Mouse (Mus musculus): ENCODE measurements at regions not wholly inside any gene's neighbourhood (a gene's known extent, or its start where the extent isn't known, plus 50 kb on each side); places are given as distances from the start of the nearest gene placed in this dataset.

DNA sequence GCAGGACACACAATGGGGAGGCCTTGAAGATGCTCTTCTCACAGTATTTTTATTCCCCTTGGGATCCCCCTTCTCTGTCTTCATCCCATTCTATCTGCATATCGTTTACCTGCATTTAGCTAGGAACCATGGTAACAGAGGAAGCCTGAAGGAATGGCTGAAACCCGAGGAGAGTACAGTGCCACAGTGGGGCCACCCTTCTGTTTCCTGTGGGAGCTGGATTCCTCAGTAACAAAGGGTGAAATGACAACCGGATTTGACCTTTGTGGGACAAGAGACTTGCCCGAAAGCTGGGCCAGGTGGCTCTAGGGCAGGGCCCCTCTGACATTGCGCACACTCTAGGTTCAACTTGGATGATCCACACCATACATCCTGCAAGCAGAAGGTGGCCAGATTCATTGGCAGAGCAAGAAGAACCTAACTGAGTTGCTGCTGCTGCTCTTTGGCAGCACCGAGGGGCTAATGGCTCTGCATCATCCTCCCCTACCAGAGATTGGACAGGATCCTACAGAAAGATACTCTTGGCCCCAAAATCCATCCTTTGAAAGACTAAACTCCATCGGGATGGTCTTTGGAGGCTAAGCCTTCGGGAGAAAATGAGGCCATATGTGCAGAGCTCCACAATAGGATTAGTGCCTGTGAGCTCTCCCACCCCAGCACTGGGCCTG lies 310.0 kb downstream of the Sox9 start:
- no peak for DNase-seq (ENCODE audit: low spot score in 2 of 2)

DNA sequence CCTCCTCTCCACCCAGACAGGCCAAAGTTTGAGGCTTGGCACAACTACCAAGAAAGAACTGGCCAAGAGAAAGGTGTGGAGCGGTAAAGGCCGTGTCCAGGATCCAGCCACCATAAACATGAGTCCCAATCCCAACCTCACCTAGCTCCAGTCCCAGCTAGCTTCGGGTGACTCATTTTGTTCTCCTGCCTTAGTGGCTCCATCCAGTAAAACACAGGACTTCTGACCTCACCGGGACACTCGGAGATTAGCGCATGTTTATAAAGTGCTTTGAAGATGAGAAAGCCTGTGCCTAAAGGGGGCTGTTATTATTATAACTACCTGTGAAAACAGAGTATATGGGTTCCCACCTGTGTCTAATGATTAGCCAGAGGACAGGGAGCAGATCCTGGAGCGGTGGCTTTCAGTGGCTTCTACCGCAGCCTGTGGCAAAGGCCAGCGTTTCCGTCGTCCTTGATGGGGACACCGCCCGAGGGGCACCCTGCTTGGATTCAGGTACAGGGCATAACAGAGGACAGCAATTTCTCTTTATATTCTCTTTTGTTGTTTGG lies 311.9 kb downstream of the Sox9 start:
- no peak for DNase-seq (ENCODE audit: low spot score in 2 of 2)

- DNase-seq (ENCODE audit: low spot score in 2 of 2), result no peak
These were observed 313.6 kb downstream of the Sox9 start for GRCm38 (mm10) chr11:113095625-113096024.

GRCm38 (mm10) chr11:113096209-113096608 lies 314.2 kb downstream of the Sox9 start:
- no peak for DNase-seq (ENCODE audit: low spot score in 2 of 2)

GRCm38 (mm10) chr11:113098360-113098759 lies 316.3 kb downstream of the Sox9 start:
- DNase-seq (ENCODE audit: low spot score in 2 of 2), result no peak

DNA sequence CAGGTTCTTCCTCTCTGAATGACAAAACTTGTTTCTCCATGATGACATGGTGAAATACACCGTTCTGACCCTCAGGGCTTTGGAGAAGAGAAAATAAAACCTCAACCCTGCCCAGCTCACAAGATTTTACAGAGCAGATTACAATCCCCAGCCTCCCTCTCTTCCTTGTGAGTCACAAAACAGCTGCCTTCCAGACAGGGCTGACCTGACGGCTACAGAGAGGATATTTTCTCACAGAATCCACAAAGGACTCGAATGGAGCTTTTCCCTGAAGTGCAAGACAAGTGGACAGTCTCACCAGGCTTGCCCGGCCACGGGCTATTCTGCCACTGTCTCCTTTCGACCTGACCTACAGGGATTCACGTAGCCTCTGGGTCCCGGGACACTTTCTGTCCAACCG lies 318.8 kb downstream of the Sox9 start:
- DNase-seq (ENCODE audit: low spot score in 2 of 2), result no peak

GRCm38 (mm10) chr11:113101534-113101933 lies 319.5 kb downstream of the Sox9 start:
- no peak for DNase-seq (ENCODE audit: low spot score in 2 of 2)

- DNase-seq (ENCODE audit: low spot score in 2 of 2), result no peak
These were observed 321.3 kb downstream of the Sox9 start for GRCm38 (mm10) chr11:113103161-113103845.

DNA sequence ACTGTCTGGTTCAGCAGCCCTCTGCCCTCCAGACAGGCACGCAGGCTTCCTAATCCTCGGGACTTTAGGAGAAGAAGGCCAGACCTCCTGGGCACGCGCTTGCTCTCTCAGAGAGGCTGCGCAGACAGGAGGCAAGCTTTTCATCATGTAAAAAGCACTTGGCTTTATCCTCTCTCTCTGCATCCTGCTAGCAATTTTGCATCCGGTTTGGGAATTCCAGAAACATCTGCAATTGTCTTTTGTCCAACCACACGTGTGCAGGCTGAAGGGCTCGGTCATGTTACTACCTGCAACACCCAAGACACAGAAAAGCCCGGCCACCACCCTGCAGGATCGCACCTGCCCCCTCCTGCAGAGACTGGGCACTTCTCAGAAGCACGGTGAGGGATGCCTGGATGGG lies 323.3 kb downstream of the Sox9 start:
- no peak for DNase-seq (ENCODE audit: low spot score in 2 of 2)

GRCm38 (mm10) chr11:113107205-113107844 lies 325.3 kb downstream of the Sox9 start:
- no peak for DNase-seq (ENCODE audit: low spot score in 2 of 2)

GRCm38 (mm10) chr11:113107966-113108699 lies 326.1 kb downstream of the Sox9 start:
- DNase-seq (ENCODE audit: low spot score in 2 of 2), result no peak

GRCm38 (mm10) chr11:113109096-113109495 lies 327.1 kb downstream of the Sox9 start:
- DNase-seq (ENCODE audit: low spot score in 2 of 2), result no peak

DNA sequence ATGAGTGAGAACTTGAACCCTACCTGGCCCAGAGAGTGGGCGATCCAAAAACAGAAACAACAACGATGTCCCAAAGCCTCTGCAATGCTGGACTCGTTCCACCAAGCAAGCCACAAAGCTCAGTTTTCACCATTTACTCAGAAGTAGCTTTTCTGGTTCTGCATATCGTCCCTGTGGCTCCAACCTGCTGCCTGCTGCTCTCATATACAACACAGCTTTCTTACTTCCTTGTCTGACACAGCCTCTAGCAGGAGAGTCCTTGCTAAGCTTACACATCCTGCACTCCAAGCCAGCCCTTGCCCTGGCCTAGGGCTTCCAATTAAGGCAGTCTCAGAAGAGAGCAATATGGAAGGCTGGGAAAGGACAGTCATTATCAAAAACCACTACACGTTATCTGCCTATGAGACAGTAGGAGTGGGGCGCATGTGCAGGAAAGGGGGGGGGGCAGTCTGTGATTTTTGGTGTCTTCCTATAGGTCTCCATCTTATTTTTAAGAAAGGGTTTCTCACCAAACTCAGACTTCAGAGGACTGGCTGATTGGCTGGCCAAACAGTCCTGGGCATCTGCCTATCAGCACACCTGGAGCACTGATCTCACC lies 331.3 kb downstream of the Sox9 start:
- no peak for DNase-seq (ENCODE audit: low spot score in 2 of 2)

DNA sequence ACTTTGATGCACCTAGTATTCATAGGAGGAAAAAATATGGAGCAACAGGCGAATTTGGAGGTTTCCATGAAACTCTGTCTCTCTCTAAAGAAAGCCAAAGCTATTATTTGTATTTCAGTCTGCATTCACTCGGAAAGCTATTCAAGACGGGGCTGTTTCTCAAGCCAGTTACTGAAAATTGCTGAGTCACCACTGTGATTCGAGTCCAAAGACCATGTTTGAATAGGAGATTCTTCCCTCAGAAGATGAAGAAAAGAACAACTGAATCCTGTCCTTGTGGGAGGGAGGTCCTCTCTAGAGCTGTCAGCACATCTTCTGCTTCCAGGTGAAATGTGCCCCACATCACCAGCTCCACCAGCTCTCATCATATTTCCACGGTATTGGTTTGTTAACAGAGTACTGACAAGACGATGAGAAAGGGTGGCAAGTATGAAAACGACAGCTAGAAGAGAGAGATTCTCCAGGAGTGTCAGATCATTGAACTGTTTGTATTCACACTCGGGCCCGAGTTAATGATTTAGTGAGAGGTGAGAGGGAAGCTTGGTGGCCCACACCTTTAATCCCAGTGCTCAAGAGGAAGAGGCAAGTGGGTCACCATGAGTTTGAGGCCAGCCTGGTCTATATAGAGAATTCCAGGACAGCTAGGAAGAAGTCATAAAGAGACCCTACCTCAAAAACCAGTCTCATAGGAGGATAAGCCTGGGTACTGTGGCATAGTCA lies 335.3 kb downstream of the Sox9 start:
- DNase-seq (ENCODE audit: low spot score in 2 of 2), result no peak

DNA sequence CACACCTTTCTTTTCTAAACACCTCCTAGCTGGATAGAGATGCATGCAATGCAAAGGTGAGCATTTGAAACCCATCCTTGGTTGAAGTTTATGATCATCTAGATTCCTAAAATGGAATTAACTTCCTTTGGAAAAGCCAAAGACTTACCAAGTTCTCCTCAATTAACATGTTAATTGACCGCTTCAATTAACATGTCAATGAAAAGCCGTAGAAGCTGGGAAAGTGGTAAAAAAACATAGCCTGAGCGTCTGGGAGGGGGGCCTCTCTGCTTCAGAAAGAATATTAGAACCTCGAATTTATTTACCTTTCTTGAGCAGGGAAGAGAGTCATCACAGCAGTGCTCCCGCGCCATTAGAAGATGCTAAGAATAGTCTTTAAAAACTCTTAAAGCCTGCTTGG lies 338.5 kb downstream of the Sox9 start:
- no peak for DNase-seq (ENCODE audit: low spot score in 2 of 2)

DNA sequence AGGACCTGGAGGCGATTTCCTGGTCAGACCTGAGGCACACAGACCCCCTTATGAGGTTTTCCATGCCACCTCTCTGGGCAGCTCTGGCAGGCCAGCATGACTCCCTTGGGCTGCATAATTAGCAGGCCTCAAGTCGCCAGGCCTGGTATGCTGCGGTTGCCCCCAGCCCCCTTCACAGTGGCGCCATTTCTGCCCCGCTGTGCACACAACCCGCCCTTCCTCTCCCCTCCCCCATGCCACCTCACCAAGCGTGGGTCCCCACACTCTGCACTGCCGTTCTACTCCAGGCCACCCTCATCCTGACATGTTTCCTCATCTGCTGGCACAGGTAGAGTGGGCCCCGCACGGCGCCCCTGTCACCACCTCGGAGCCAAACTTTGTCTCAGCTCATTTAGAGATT lies 339.3 kb downstream of the Sox9 start:
- DNase-seq (ENCODE audit: low spot score in 2 of 2), result no peak

- DNase-seq (ENCODE audit: low spot score in 2 of 2), result no peak
These were observed 340.1 kb downstream of the Sox9 start for GRCm38 (mm10) chr11:113122137-113122536.

- DNase-seq (ENCODE audit: low spot score in 2 of 2), result no peak
These were observed 340.9 kb downstream of the Sox9 start for GRCm38 (mm10) chr11:113122964-113123363.

DNA sequence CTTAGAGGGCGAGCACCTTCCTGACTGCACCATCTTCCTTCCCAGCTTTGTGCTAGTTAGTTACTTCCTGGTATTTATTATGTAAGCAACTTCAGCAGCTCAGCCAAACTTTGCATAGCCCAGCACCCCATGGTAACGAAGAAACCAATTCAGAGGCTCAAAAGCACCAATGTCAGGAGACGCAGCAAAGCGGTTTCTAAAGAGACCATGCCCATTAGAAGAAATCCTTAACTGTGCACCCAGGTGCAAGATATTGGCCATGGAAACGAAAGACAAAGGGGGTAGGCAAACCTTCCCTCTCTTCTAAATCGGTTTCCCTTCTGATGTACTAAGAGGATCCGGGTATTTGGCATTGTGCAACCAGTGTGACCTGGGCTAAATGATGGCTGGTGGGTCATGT lies 343.8 kb downstream of the Sox9 start:
- DNase-seq (ENCODE audit: low spot score in 2 of 2), result no peak

DNA sequence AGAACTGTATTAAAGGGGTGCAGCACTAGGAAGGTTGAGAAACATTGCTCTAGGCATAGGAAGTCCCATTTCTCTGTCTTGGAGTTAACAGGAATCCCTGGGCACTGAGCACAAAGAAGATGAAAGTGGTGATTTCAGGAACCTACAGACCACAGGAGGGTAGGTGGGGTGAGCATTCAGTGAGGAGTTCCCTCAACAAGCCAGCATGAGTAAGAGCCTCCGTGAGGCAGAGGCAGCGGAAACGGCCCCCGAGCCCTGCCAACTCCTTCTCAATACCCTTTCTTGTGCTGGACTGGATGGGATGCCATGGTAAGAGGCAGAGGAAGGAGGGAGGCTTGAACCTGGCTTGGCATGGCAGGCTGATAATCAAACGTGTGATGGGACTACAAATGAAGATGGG lies 347.2 kb downstream of the Sox9 start:
- no peak for DNase-seq (ENCODE audit: low spot score in 2 of 2)

GRCm38 (mm10) chr11:113129975-113130374 lies 348.0 kb downstream of the Sox9 start:
- DNase-seq (ENCODE audit: low spot score in 2 of 2), result no peak
